Mouse (Mus musculus): ENCODE data around the gene Isg20l2. TPM values are rescaled to one million over a fixed set of nuclear protein-coding genes. Genes with fewer than 3 reads are reported as not detected.
"Not testable (repeated sequence)": the region's sequence is repeated elsewhere in the genome, so short reads cannot be mapped to it uniquely, and the experiment has no call there.

Gene Isg20l2
- total and polyA plus RNA-seq, 2 experiments from 2014 or later: 8.2 to 16.2 TPM

DNA sequence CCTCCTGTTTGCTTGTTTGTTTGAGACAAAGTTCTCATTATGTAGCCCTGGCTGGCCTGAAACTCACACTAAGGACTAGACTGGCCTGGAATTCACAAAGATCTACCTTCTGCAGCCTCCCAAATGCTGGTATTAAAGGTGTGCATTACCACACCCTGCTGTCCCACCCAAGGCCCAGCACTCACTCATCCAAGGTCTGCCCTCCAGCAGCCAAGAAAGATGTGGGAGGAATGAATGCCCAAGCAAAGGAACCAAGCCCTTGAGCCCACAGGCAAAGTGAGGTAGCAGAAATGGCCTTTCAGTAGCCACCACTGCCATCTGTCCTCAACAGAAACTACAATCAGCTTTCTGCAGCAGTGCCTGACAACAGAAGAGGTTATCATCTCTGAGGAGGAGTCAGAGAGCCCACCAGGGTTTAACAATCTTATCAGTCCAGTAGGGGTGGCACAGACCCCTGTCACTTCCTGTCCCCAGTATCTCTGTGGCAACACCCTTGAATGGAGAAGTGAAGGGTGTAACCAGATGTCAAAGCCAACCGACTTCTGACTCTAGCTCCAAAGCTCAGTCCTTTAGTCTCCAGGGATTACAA lies 29.0 kb upstream of the Isg20l2 start:
- ATAC-seq (ENCODE audit: insufficient read depth, low read depth) (no peak), DNase-seq (ENCODE audit: low spot score) (no peak)
- Histone ChIP-seq H3K9ac (replicated peaks; ENCODE audit: low read depth, low read length) (no peak overlapping the region), H3K27me3 (ENCODE audit: control insufficient read depth, insufficient read depth, low read length) (no peaks in the 10 kb centered on the region), H3K36me3 (replicated peaks; ENCODE audit: control insufficient read depth, insufficient read depth, low read length) (no peaks in the 10 kb centered on the region), H3K4me3 (ENCODE audit: low read depth, low read length) (no peak overlapping the region), H3K4me2 (ENCODE audit: low read depth, low read length) (no peak overlapping the region), H3K9me3 (replicated peaks; ENCODE audit: control insufficient read depth, low read length) (no peaks in the 10 kb centered on the region), H3K27ac (ENCODE audit: low read depth) (no peak overlapping the region), H3K4me1 (ENCODE audit: control insufficient read depth, insufficient read depth) (no peaks in the 10 kb centered on the region)
- TF ChIP-seq EP300 (IDR thresholded peaks at IDR 0.05; ENCODE audit: low read depth): no peak
- TF ChIP-seq CTCF (IDR thresholded peaks at IDR 0.05; ENCODE audit: low read depth): no peak
- 0% methylated on average over 1 of the region's 1 CpGs for WGBS

GRCm38 (mm10) chr3:87901959-87902358 lies 28.2 kb upstream of the Isg20l2 start:
- 79% methylated on average over 5 of the region's 6 CpGs for WGBS
- H3K9ac ChIP-seq (replicated peaks; ENCODE audit: low read depth, low read length); H3K9me3 ChIP-seq (replicated peaks; ENCODE audit: control insufficient read depth, low read length); ATAC-seq (ENCODE audit: insufficient read depth, low read depth); H3K4me1 ChIP-seq (ENCODE audit: control insufficient read depth, insufficient read depth); H3K27me3 ChIP-seq (ENCODE audit: control insufficient read depth, insufficient read depth, low read length); H3K4me3 ChIP-seq (ENCODE audit: low read depth, low read length); DNase-seq (ENCODE audit: low spot score); H3K4me2 ChIP-seq (ENCODE audit: low read depth, low read length); H3K27ac ChIP-seq (ENCODE audit: low read depth); H3K36me3 ChIP-seq (replicated peaks; ENCODE audit: control insufficient read depth, insufficient read depth, low read length): not testable (repeated sequence)

- ATAC-seq (ENCODE audit: insufficient read depth, low read depth) (no peak), DNase-seq (ENCODE audit: low spot score) (no peak)
- whole genome bisulfite sequencing: 60% methylated on average over 5 of the region's 5 CpGs
- Histone ChIP-seq H3K27ac (ENCODE audit: low read depth) (no peak overlapping the region), H3K4me2 (ENCODE audit: low read depth, low read length) (no peak overlapping the region), H3K4me3 (ENCODE audit: low read depth, low read length) (no peak overlapping the region), H3K27me3 (ENCODE audit: control insufficient read depth, insufficient read depth, low read length) (no peaks in the 10 kb centered on the region), H3K9ac (replicated peaks; ENCODE audit: low read depth, low read length) (no peak overlapping the region), H3K9me3 (replicated peaks; ENCODE audit: control insufficient read depth, low read length) (no peaks in the 10 kb centered on the region), H3K4me1 (ENCODE audit: control insufficient read depth, insufficient read depth) (peaks cover 15% of the 10 kb centered on the region), H3K36me3 (replicated peaks; ENCODE audit: control insufficient read depth, insufficient read depth, low read length) (no peaks in the 10 kb centered on the region)
- TF ChIP-seq EP300 (IDR thresholded peaks at IDR 0.05; ENCODE audit: low read depth) (no peak), CTCF (IDR thresholded peaks at IDR 0.05; ENCODE audit: low read depth) (no peak)
Observed at GRCm38 (mm10) chr3:87903821-87904220, 26.3 kb upstream of the Isg20l2 start.

DNA sequence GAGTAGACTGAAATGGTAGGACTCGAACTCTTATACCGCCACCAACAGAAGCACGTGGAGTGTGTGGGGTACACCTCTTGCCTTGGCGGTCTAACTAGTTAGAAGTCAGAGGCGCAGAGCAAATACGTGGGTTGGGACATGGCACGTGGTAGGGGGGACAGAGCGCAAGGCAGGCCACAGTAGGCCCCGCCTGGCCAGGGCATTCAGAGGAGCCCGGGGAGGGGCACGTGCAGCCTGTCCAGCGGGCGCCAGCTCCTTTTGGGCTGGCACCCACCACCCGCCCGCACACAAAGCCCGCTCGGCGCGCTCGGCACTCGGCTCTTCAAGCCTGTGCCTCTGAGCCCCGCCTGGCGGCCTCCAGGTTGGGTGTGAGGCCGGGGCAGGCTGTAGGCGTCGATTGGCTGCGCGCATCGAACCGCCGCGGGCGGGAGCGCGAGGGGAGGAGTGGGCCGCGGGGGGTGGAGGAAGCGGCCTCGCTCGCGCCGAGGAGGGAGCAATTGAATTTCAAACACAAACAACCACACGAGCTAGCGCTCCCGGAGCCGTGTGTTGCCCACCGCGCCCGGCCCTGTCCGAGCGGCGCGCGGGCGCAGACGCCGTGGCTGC lies 24.1 kb upstream of the Isg20l2 start, which contains the start of gene Hdgf:
Gene Hdgf (plus strand): TSS at position 442 of the 606 bp plus-strand sequence.
- Histone ChIP-seq H3K27me3 (ENCODE audit: control insufficient read depth, insufficient read depth, low read length) (no peaks in the 10 kb centered on the region), H3K4me2 (ENCODE audit: low read depth, low read length) (peak within 1 kb of the TSS; percentile 78), H3K9ac (replicated peaks; ENCODE audit: low read depth, low read length) (peak within 1 kb of the TSS; percentile 94), H3K9me3 (replicated peaks; ENCODE audit: control insufficient read depth, low read length) (no peaks in the 10 kb centered on the region), H3K4me1 (ENCODE audit: control insufficient read depth, insufficient read depth) (peaks cover 31% of the 10 kb centered on the region), H3K4me3 (ENCODE audit: low read depth, low read length) (peak within 1 kb of the TSS; percentile 96), H3K36me3 (replicated peaks; ENCODE audit: control insufficient read depth, insufficient read depth, low read length) (no peaks in the 10 kb centered on the region), H3K27ac (ENCODE audit: low read depth) (peak within 1 kb of the TSS; percentile 96)
- under 1% methylated on average over 56 of the region's 57 CpGs for WGBS
- TF ChIP-seq CTCF (IDR thresholded peaks at IDR 0.05; ENCODE audit: low read depth) (peak; percentile 30), EP300 (IDR thresholded peaks at IDR 0.05; ENCODE audit: low read depth) (peak; percentile 48; the same call in 1 of the 2 replicates)
- ATAC-seq (ENCODE audit: insufficient read depth, low read depth): peak; percentile 94
- DNase-seq (ENCODE audit: low spot score): peak; percentile 97

DNA sequence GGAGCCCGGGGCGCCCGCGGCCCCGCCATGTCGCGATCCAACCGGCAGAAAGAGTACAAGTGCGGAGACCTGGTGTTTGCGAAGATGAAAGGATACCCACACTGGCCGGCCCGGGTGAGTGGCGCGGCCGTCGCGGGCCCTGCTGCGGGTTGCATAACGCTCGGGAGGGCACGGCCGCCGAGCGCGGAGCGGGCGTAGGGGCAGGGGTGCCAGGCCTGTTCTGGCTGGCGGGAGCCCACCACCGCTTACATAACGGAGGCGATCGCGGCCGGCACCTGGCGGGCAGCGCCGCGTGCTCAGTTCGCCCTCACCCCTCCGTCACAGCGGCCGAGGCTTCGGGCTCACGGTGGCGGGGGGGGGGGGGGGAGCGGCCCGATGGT lies 23.5 kb upstream of the Isg20l2 start:
- peak; percentile 28 for ATAC-seq (ENCODE audit: insufficient read depth, low read depth)
- TF ChIP-seq CTCF (IDR thresholded peaks at IDR 0.05; ENCODE audit: low read depth) (no peak), EP300 (IDR thresholded peaks at IDR 0.05; ENCODE audit: low read depth) (no peak)
- Histone ChIP-seq H3K27me3 (ENCODE audit: control insufficient read depth, insufficient read depth, low read length) (no peaks in the 10 kb centered on the region), H3K4me2 (ENCODE audit: low read depth, low read length) (peak overlapping the region; percentile 78), H3K9me3 (replicated peaks; ENCODE audit: control insufficient read depth, low read length) (no peaks in the 10 kb centered on the region), H3K27ac (ENCODE audit: low read depth) (peak overlapping the region; percentile 96), H3K4me1 (ENCODE audit: control insufficient read depth, insufficient read depth) (peaks cover 36% of the 10 kb centered on the region), H3K4me3 (ENCODE audit: low read depth, low read length) (peak overlapping the region; percentile 96), H3K9ac (replicated peaks; ENCODE audit: low read depth, low read length) (peak overlapping the region; percentile 94), H3K36me3 (replicated peaks; ENCODE audit: control insufficient read depth, insufficient read depth, low read length) (no peaks in the 10 kb centered on the region)
- DNase-seq (ENCODE audit: low spot score): no peak
- WGBS: under 1% methylated on average over 40 of the region's 47 CpGs

All from heart, postnatal 0 days (tissue).